Mouse (Mus musculus) hindbrain, embryonic 11.5 days (tissue): ENCODE data around the gene Rab3gap2. TPM values are rescaled to one million over a fixed set of nuclear protein-coding genes. Genes with fewer than 3 reads are reported as not detected.

Experiments used
- ATAC-seq: fragments of 200-750 bp; cut with Nextera tagmentation; 2 replicates; pipeline ENCODE4 v1.8.0; 2017; ENCODE audit warnings: mild to moderate bottlenecking, moderate TSS enrichment, moderate library complexity; ENCODE audit not compliant: low FRiP score
- DNase-seq: peaks from one replicate; pipeline ENCODE4 v3.0.0-alpha.2; 2015; ENCODE audit warnings: low spot score
- H3K27ac ChIP-seq: fragments of 300-500 bp; sonication (generic); 2 replicates; pipeline ENCODE4 v1.5.1; 2014; ENCODE audit warnings: mild to moderate bottlenecking, low read depth, low read length
- H3K27me3 ChIP-seq: fragments of 300-500 bp; sonication (generic); 2 replicates; pipeline ENCODE4 v1.6.1; 2014; ENCODE audit warnings: mild to moderate bottlenecking, low read length, moderate library complexity, mixed read lengths; ENCODE audit not compliant: control insufficient read depth, insufficient read depth
- H3K36me3 ChIP-seq: fragments of 300-500 bp; sonication (generic); 2 replicates; pipeline ENCODE4 v1.6.1; 2014; ENCODE audit warnings: mild to moderate bottlenecking, low read length, moderate library complexity, mixed read lengths; ENCODE audit not compliant: control insufficient read depth, insufficient read depth
- H3K4me1 ChIP-seq: fragments of 300-500 bp; sonication (generic); replicated peaks from 2 replicates; pipeline ENCODE4 v1.6.1; 2014; ENCODE audit warnings: low read length, mixed read lengths; ENCODE audit not compliant: control insufficient read depth, insufficient read depth
- H3K4me2 ChIP-seq: fragments of 300-500 bp; sonication (generic); replicated peaks from 2 replicates; pipeline ENCODE4 v1.6.1; 2014; ENCODE audit warnings: mild to moderate bottlenecking, low read depth, low read length
- H3K4me3 ChIP-seq: fragments of 300-500 bp; sonication (generic); 2 replicates; pipeline ENCODE4 v1.5.1; 2014; ENCODE audit warnings: low read depth, low read length
- H3K9ac ChIP-seq: fragments of 300-500 bp; sonication (generic); 2 replicates; pipeline ENCODE4 v1.6.1; 2014; ENCODE audit warnings: low read depth, low read length
- H3K9me3 ChIP-seq: fragments of 300-500 bp; sonication (generic); 2 replicates; pipeline ENCODE4 v1.6.1; 2016; ENCODE audit warnings: low read length; ENCODE audit not compliant: control insufficient read depth
- WGBS: fragments of 180-500 bp; shearing (Covaris S2); extraction: QIAGEN DNeasy Blood & Tissue Kit; methylation state at CpG from one replicate; pipeline ENCODE4 v1.1.7; 2014; 5-methylcytosine and 5-hydroxymethylcytosine counted together
- polyA plus RNA-seq: library from polyadenylated mRNA; unstranded; fragments of >200 nt; fragmentation: Nextera tagmentation; extraction: Ambion mirVana; gene quantifications from 2 replicates; pipeline ENCODE4 v1.2.1, GENCODE M21; 2014

Gene Rab3gap2
- polyA plus RNA-seq, 1 experiment from 2014 or later: 23.6 TPM

DNA sequence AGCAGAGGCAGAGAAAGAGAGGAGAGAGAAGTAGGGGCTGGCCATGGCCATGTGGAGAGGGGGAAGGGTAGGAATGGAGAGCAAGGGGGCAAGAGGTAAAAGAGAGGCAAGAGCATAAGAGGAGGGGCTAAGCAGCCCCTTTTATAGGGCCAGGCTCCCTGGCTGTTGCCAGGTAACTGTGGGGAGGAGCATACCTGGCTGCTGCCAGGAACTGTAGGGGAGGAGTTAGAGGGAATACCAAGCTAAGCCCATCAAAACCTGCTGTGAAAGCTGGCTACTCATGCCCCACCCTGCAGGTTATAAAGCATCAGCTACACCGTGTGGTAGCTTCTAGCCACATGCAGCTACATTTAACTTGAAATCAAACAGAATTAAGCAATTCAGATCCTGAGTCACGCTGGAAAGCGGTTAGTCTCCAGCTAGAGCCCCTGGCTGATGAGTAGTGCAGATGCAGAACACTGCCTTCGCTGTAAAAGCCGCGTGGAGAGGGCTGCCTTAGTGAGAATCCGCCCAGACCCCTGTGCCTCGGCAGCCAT, 5.8 kb downstream of the Rab3gap2 start:
- no peak overlapping the region for H3K27ac ChIP-seq
- no peaks in the 10 kb centered on the region for H3K27me3 ChIP-seq
- no peak overlapping the region for H3K9ac ChIP-seq
- H3K4me3 ChIP-seq: no peak overlapping the region
- DNase-seq: no peak
- WGBS: 44% methylated on average over 8 of the region's 8 CpGs
- ATAC-seq: no peak
- no peaks in the 10 kb centered on the region for H3K36me3 ChIP-seq
- no peak overlapping the region for H3K4me2 ChIP-seq
- no peaks in the 10 kb centered on the region for H3K9me3 ChIP-seq
- no peaks in the 10 kb centered on the region for H3K4me1 ChIP-seq

DNA sequence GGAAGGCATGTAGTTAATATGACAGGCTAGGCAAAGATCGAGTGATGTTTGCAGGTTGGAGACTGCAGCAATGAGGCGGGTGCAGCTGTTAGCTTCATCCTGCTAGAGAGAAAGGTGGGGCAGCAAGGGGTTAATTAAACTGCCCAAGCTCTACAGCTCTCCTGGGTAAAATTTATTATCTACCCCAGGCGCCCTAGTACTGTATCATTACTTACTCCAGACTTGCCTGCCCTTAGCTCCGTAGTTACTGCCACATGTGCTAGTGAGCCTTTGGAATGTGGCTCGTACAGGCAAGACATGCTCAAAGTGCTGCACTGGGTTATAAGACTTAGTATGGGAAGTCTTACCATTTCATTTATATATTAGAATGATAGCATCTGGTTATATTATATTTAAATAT, 12.4 kb downstream of the Rab3gap2 start:
- no peaks in the 10 kb centered on the region for H3K27me3 ChIP-seq
- no peaks in the 10 kb centered on the region for H3K36me3 ChIP-seq
- no peak for ATAC-seq
- no peak overlapping the region for H3K4me2 ChIP-seq
- H3K27ac ChIP-seq: no peak overlapping the region
- no peak overlapping the region for H3K4me3 ChIP-seq
- WGBS: 58% methylated on average over 5 of the region's 5 CpGs
- H3K9ac ChIP-seq: no peak overlapping the region
- H3K9me3 ChIP-seq: no peaks in the 10 kb centered on the region
- no peaks in the 10 kb centered on the region for H3K4me1 ChIP-seq
- no peak for DNase-seq

DNA sequence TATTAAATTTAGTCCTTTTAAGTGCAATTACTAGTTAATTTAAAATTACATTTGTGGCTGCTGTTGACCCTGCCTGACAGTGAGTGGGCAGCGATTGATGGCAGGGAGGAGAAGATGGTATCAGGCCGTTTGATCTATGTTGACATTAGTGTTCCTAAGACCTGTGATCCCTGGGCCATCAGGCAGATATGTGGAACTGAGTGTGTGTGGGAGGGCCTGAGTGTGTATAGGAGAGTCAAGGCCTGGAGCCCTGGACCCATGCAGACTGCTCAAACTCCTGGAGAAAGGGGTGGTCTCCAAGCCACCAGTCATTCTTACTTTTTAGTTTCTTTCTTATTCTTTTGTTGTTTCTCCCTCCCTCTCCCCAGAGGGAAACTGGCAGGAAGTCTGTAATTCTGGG, 12.8 kb downstream of the Rab3gap2 start:
- Histone ChIP-seq H3K4me2 (no peak overlapping the region), H3K9ac (no peak overlapping the region), H3K4me1 (no peaks in the 10 kb centered on the region), H3K27ac (no peak overlapping the region), H3K27me3 (no peaks in the 10 kb centered on the region), H3K36me3 (no peaks in the 10 kb centered on the region), H3K9me3 (no peaks in the 10 kb centered on the region), H3K4me3 (no peak overlapping the region)
- DNase-seq (no peak), ATAC-seq (no peak)
- WGBS: 69% methylated on average over 2 of the region's 2 CpGs

DNA sequence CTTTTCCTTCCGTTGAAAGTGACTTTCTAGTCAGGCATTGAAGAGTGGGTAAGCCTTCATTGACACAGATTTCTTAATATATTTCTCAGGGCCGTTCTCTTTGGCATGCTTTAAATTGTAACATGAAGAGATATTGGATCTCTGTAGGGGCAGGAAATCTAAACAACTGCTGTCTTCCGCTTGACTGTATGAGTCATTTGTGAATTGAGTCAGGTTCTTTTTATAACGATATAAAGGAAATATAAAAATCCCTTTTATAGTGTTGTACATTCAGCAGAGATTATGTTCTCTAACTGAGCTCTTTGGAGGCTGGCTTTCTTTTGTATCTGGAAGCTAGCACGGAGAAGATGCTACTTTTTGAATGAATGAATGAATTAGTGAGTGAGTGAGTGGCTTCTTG, 14.0 kb downstream of the Rab3gap2 start:
- Histone ChIP-seq H3K27ac (no peak overlapping the region), H3K4me3 (no peak overlapping the region), H3K36me3 (no peaks in the 10 kb centered on the region), H3K9ac (no peak overlapping the region), H3K27me3 (no peaks in the 10 kb centered on the region), H3K4me1 (no peaks in the 10 kb centered on the region), H3K4me2 (no peak overlapping the region), H3K9me3 (no peaks in the 10 kb centered on the region)
- WGBS: 96% methylated on average over 5 of the region's 5 CpGs
- no peak for DNase-seq
- no peak for ATAC-seq

DNA sequence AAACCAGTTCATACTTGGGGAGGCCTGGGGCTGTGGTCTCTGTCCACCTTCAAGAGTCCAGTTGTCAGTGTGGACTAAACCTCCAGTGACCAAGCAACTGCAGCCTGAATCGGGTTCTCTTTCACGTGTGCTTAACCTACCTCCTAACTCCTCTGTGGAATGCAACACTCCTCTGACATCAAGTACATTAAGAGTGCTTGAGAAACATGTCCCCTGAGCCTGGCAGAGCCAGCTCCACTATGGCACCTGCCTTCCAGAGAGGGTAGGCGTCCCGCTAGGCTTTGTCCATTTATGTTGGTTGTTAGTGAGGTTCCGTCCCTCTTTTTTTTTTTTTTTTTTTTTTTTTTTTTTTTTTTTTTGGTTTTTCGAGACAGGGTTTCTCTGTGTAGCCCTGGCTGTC, 23.0 kb downstream of the Rab3gap2 start:
- Histone ChIP-seq H3K27ac (no peak overlapping the region), H3K4me3 (no peak overlapping the region), H3K4me2 (no peak overlapping the region), H3K27me3 (no peaks in the 10 kb centered on the region), H3K4me1 (no peaks in the 10 kb centered on the region), H3K9me3 (no peaks in the 10 kb centered on the region), H3K9ac (no peak overlapping the region), H3K36me3 (no peaks in the 10 kb centered on the region)
- WGBS: 91% methylated on average over 6 of the region's 6 CpGs
- DNase-seq: no peak
- ATAC-seq: no peak

DNA sequence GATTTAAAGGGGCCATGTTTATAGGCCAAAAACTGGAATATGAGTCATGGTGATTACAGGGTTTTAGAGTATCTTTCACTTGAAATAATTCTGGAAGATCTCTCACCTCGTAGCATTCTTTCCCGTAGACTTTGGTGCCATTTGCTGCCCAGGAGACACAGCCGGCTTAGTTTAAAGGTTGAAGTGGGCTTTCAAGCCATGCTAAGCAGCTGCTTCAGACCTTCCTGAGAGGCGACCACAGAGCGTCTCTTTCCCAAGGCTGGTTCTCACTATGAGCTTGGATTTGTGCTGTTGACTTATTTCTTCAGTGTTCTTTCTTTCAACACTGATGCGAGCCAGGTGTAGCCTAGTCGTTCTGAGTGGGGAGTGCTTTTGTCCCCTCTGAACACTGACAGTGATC, 23.8 kb downstream of the Rab3gap2 start:
- Histone ChIP-seq H3K4me2 (no peak overlapping the region), H3K9me3 (no peaks in the 10 kb centered on the region), H3K36me3 (no peaks in the 10 kb centered on the region), H3K4me3 (no peak overlapping the region), H3K27me3 (no peaks in the 10 kb centered on the region), H3K27ac (no peak overlapping the region), H3K4me1 (no peaks in the 10 kb centered on the region), H3K9ac (no peak overlapping the region)
- no peak for ATAC-seq
- WGBS: 91% methylated on average over 7 of the region's 7 CpGs
- no peak for DNase-seq

DNA sequence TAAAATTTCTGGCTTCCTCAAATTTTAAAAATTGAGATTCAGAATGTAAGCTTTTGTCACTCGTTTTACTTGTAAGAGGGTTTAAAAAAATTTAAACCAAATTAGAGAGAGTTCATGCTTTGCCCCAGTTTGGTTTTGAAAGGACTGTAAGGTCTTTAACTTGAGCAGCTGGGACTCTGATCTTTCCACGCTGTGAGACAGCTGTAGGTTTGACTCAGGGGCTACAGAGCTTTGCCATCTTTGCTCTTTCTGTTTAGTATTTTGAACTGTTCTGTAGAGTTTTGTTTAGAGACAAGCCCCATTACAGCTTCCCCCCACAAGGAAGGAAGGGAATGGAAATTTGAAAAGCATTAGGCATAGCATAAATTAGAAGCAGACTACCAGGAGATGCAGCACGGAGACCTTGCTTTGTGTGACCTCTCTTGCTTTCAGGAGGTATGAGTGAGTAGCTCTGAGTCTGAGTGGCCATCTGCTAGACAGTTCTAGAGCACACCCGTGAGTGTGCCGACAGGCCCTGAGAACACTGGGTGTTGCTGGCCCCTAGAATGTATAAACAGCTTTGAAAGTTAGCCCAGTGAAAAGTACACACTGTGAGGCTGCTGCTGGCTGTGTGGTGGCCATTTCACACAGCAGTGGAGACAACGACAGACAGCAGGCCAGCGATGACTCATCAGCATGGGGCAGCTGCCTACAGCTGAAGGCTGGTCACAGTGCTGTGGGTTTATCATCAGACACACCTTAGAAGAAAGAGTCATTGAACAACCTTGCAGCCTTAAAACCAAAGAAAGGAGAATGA, 25.7 kb downstream of the Rab3gap2 start:
- WGBS: 71% methylated on average over 7 of the region's 7 CpGs
- DNase-seq (no peak), ATAC-seq (no peak)
- H3K27ac ChIP-seq: no peak overlapping the region
- no peaks in the 10 kb centered on the region for H3K36me3 ChIP-seq
- H3K27me3 ChIP-seq: no peaks in the 10 kb centered on the region
- H3K4me2 ChIP-seq: no peak overlapping the region
- H3K4me3 ChIP-seq: no peak overlapping the region
- H3K9ac ChIP-seq: no peak overlapping the region
- H3K9me3 ChIP-seq: no peaks in the 10 kb centered on the region
- H3K4me1 ChIP-seq: no peaks in the 10 kb centered on the region

DNA sequence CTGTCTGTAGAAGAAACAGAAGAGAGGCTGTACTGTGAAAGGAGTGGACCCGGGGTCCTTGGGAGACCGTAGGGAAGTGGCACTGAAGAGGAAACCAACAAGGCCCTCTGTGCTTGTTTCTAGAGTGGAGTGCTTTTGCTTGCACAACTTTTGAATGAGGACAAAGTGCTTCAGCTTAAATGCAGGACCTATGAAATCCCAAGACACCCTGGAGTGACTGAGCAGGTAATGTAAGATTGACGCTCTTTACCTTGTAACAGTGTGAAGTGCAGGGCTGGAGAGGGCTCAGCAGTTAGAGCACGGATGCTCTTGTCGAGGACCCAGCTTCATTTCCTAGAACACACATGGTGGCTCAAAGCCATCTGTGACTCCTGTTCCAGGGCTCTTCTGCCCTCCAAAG, 31.9 kb downstream of the Rab3gap2 start:
- Histone ChIP-seq H3K4me1 (no peaks in the 10 kb centered on the region), H3K36me3 (peaks cover 5% of the 10 kb centered on the region; the same call in 1 of the 2 replicates), H3K27ac (no peak overlapping the region), H3K9ac (no peak overlapping the region), H3K27me3 (no peaks in the 10 kb centered on the region), H3K4me3 (no peak overlapping the region), H3K9me3 (no peaks in the 10 kb centered on the region), H3K4me2 (no peak overlapping the region)
- 94% methylated on average over 5 of the region's 5 CpGs for WGBS
- DNase-seq (no peak), ATAC-seq (no peak)

DNA sequence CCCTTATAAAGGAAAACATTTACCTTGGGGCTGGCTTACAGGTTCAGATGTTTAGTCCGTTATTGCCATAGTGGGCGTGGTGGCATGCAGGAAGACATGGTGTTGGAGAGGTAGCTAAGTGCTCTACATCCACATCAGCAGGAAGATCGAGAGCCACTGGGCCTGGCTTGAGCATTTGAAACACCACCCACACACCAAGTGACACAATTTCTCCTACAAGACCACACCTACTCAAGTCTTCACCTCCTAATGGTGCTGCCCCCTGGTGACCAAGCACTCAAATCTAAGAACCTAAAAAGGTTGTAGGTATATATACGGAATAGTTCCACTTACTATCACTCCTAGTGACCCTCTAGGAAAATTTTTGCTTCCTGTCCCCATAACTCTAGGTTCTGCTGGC, 32.6 kb downstream of the Rab3gap2 start:
- DNase-seq (no peak), ATAC-seq (no peak)
- Histone ChIP-seq H3K4me1 (no peaks in the 10 kb centered on the region), H3K27ac (no peak overlapping the region), H3K9ac (no peak overlapping the region), H3K9me3 (no peaks in the 10 kb centered on the region), H3K36me3 (peaks cover 5% of the 10 kb centered on the region; the same call in 1 of the 2 replicates), H3K27me3 (no peaks in the 10 kb centered on the region), H3K4me2 (no peak overlapping the region), H3K4me3 (no peak overlapping the region)
- 90% methylated on average over 4 of the region's 4 CpGs for WGBS
